Mouse (Mus musculus): ENCODE measurements around the gene Krt80. TPM values are rescaled to one million over a fixed set of nuclear protein-coding genes. Genes with fewer than 3 reads are reported as not detected.

Krt80 gene
- total and polyA plus RNA-seq, 3 experiments: 2.2 to 3.2 (median 2.8) TPM

GRCm38 (mm10) chr15:101336474-101337174 is 33.3 kb downstream of the Krt80 start:
- TF ChIP-seq EP300 (IDR thresholded peaks at IDR 0.05; ENCODE audit: insufficient read depth, low read depth, low read length) (no peak), POLR2A (IDR thresholded peaks at IDR 0.05; ENCODE audit: insufficient read depth, low read depth, low read length) (no peak), CTCF (IDR thresholded peaks at IDR 0.05) (no peak)
- no peaks in the 10 kb centered on the region for H3K79me2 ChIP-seq (replicated peaks; ENCODE audit: control insufficient read depth, insufficient read depth, low read length)
- H3K4me3 ChIP-seq: no peak overlapping the region
- H3K4me1 ChIP-seq (ENCODE audit: control insufficient read depth, insufficient read depth, low read length): peaks cover 5% of the 10 kb centered on the region; the same call in 1 of the 2 replicates
- 39% methylated on average over 24 of the region's 24 CpGs for WGBS
- no peak overlapping the region for H3K9ac ChIP-seq (ENCODE audit: low read depth, low read length)
- H3K27me3 ChIP-seq (ENCODE audit: control insufficient read depth, insufficient read depth, low read length): no peaks in the 10 kb centered on the region
- intact Hi-C loops (cut with DNase I): loop anchor here (5.0 kb wide), 1 partner anchor 731 kb away; no protein-coding TSS in a partner anchor
- no peaks in the 10 kb centered on the region for H3K36me3 ChIP-seq (ENCODE audit: control insufficient read depth, insufficient read depth, low read length)
- peak overlapping the region; percentile 20 for H3K27ac ChIP-seq
- no peak for DNase-seq

- Histone ChIP-seq H3K27me3 (ENCODE audit: control insufficient read depth, insufficient read depth, low read length) (no peaks in the 10 kb centered on the region), H3K27ac (no peak overlapping the region), H3K4me1 (ENCODE audit: control insufficient read depth, insufficient read depth, low read length) (peaks cover 5% of the 10 kb centered on the region; the same call in 1 of the 2 replicates), H3K79me2 (replicated peaks; ENCODE audit: control insufficient read depth, insufficient read depth, low read length) (no peaks in the 10 kb centered on the region), H3K9ac (ENCODE audit: low read depth, low read length) (no peak overlapping the region), H3K36me3 (ENCODE audit: control insufficient read depth, insufficient read depth, low read length) (no peaks in the 10 kb centered on the region), H3K4me3 (no peak overlapping the region)
- DNase-seq: no peak
- intact Hi-C loops (cut with DNase I): no loop called here
- TF ChIP-seq POLR2A (IDR thresholded peaks at IDR 0.05; ENCODE audit: insufficient read depth, low read depth, low read length) (no peak), EP300 (IDR thresholded peaks at IDR 0.05; ENCODE audit: insufficient read depth, low read depth, low read length) (no peak), CTCF (IDR thresholded peaks at IDR 0.05) (no peak)
- 65% methylated on average over 4 of the region's 4 CpGs for WGBS
Observed at GRCm38 (mm10) chr15:101333648-101334047, 36.3 kb downstream of the Krt80 start.

GRCm38 (mm10) chr15:101333165-101333564 is 36.8 kb downstream of the Krt80 start:
- no peak overlapping the region for H3K9ac ChIP-seq (ENCODE audit: low read depth, low read length)
- no peak overlapping the region for H3K4me3 ChIP-seq
- no peaks in the 10 kb centered on the region for H3K79me2 ChIP-seq (replicated peaks; ENCODE audit: control insufficient read depth, insufficient read depth, low read length)
- TF ChIP-seq EP300 (IDR thresholded peaks at IDR 0.05; ENCODE audit: insufficient read depth, low read depth, low read length): no peak
- TF ChIP-seq CTCF (IDR thresholded peaks at IDR 0.05): no peak
- TF ChIP-seq POLR2A (IDR thresholded peaks at IDR 0.05; ENCODE audit: insufficient read depth, low read depth, low read length): no peak
- no peaks in the 10 kb centered on the region for H3K36me3 ChIP-seq (ENCODE audit: control insufficient read depth, insufficient read depth, low read length)
- intact Hi-C loops (cut with DNase I): no loop called here
- no peaks in the 10 kb centered on the region for H3K27me3 ChIP-seq (ENCODE audit: control insufficient read depth, insufficient read depth, low read length)
- peaks cover 4% of the 10 kb centered on the region; the same call in 1 of the 2 replicates for H3K4me1 ChIP-seq (ENCODE audit: control insufficient read depth, insufficient read depth, low read length)
- H3K27ac ChIP-seq: no peak overlapping the region
- DNase-seq: no peak
- 34% methylated on average over 1 of the region's 1 CpGs for WGBS

- no peak overlapping the region for H3K27ac ChIP-seq
- WGBS: 60% methylated on average over 4 of the region's 4 CpGs
Observed at GRCm38 (mm10) chr15:101332370-101332769, 37.6 kb downstream of the Krt80 start.

GRCm38 (mm10) chr15:101331090-101331489 is 38.9 kb downstream of the Krt80 start:
- Histone ChIP-seq H3K9ac (ENCODE audit: low read depth, low read length) (no peak overlapping the region), H3K79me2 (replicated peaks; ENCODE audit: control insufficient read depth, insufficient read depth, low read length) (no peaks in the 10 kb centered on the region), H3K27ac (no peak overlapping the region), H3K4me3 (no peak overlapping the region), H3K4me1 (ENCODE audit: control insufficient read depth, insufficient read depth, low read length) (no peaks in the 10 kb centered on the region), H3K36me3 (ENCODE audit: control insufficient read depth, insufficient read depth, low read length) (no peaks in the 10 kb centered on the region), H3K27me3 (ENCODE audit: control insufficient read depth, insufficient read depth, low read length) (no peaks in the 10 kb centered on the region)
- no peak for TF ChIP-seq CTCF (IDR thresholded peaks at IDR 0.05)
- no peak for TF ChIP-seq EP300 (IDR thresholded peaks at IDR 0.05; ENCODE audit: insufficient read depth, low read depth, low read length)
- no peak for TF ChIP-seq POLR2A (IDR thresholded peaks at IDR 0.05; ENCODE audit: insufficient read depth, low read depth, low read length)
- no peak for DNase-seq
- 70% methylated on average over 4 of the region's 4 CpGs for whole genome bisulfite sequencing
- intact Hi-C loops (cut with DNase I): no loop called here

More at GRCm38 (mm10) chr15:101332370-101332769, 37.6 kb downstream of the Krt80 start:
- TF ChIP-seq EP300 (IDR thresholded peaks at IDR 0.05; ENCODE audit: insufficient read depth, low read depth, low read length): no peak
- TF ChIP-seq POLR2A (IDR thresholded peaks at IDR 0.05; ENCODE audit: insufficient read depth, low read depth, low read length): no peak
- DNase-seq: peak in 1 of 2 experiments; percentile 59
- H3K36me3 ChIP-seq (ENCODE audit: control insufficient read depth, insufficient read depth, low read length): no peaks in the 10 kb centered on the region
- intact Hi-C loops (cut with DNase I): no loop called here
- no peaks in the 10 kb centered on the region for H3K27me3 ChIP-seq (ENCODE audit: control insufficient read depth, insufficient read depth, low read length)
- no peak overlapping the region for H3K9ac ChIP-seq (ENCODE audit: low read depth, low read length)
- H3K79me2 ChIP-seq (replicated peaks; ENCODE audit: control insufficient read depth, insufficient read depth, low read length): no peaks in the 10 kb centered on the region
- peaks cover 3% of the 10 kb centered on the region; the same call in 1 of the 2 replicates for H3K4me1 ChIP-seq (ENCODE audit: control insufficient read depth, insufficient read depth, low read length)
- no peak overlapping the region for H3K4me3 ChIP-seq

GRCm38 (mm10) chr15:101329564-101329892 is 40.4 kb downstream of the Krt80 start:
- DNase-seq: no peak
- WGBS: 67% methylated on average over 3 of the region's 3 CpGs
- H3K27ac ChIP-seq: no peak overlapping the region
- H3K36me3 ChIP-seq (ENCODE audit: control insufficient read depth, insufficient read depth, low read length): no peaks in the 10 kb centered on the region
- H3K27me3 ChIP-seq (ENCODE audit: control insufficient read depth, insufficient read depth, low read length): no peaks in the 10 kb centered on the region
- no peak for TF ChIP-seq POLR2A (IDR thresholded peaks at IDR 0.05; ENCODE audit: insufficient read depth, low read depth, low read length)
- no peak for TF ChIP-seq CTCF (IDR thresholded peaks at IDR 0.05)
- no peak for TF ChIP-seq EP300 (IDR thresholded peaks at IDR 0.05; ENCODE audit: insufficient read depth, low read depth, low read length)
- intact Hi-C loops (cut with DNase I): no loop called here
- H3K9ac ChIP-seq (ENCODE audit: low read depth, low read length): no peak overlapping the region
- no peak overlapping the region for H3K4me3 ChIP-seq
- no peaks in the 10 kb centered on the region for H3K4me1 ChIP-seq (ENCODE audit: control insufficient read depth, insufficient read depth, low read length)
- H3K79me2 ChIP-seq (replicated peaks; ENCODE audit: control insufficient read depth, insufficient read depth, low read length): no peaks in the 10 kb centered on the region

Measured in heart, adult 2 months (tissue).